Mouse (Mus musculus): ENCODE results near the gene Lsmem1.

Gene Lsmem1

GRCm38 (mm10) chr12:40199302-40199701 lies at the start of gene Lsmem1:
Gene Lsmem1 (minus strand): TSS chr12:40199490.
- H3K9me3 ChIP-seq (ENCODE audit: low read length): no peaks in the 10 kb centered on the region
- H3K27me3 ChIP-seq (ENCODE audit: insufficient read depth, low read length): no peaks in the 10 kb centered on the region
- TF ChIP-seq NANOG (IDR thresholded peaks at IDR 0.05; ENCODE audit: borderline replicate concordance, low read length) (no peak), CTCF (conservative IDR thresholded peaks at IDR 0.05; ENCODE audit: low read length) (no peak), POU5F1 (IDR thresholded peaks at IDR 0.05; ENCODE audit: borderline replicate concordance, low read length) (no peak)
- H3K36me3 ChIP-seq (ENCODE audit: insufficient read depth, low read length): peaks cover 47% of the 10 kb centered on the region
- peaks cover 3% of the 10 kb centered on the region; the same call in 1 of the 2 replicates for H3K4me1 ChIP-seq (replicated peaks; ENCODE audit: low read depth, low read length)
- no peak within 1 kb of the TSS for H3K4me3 ChIP-seq (replicated peaks; ENCODE audit: low read length)

GRCm38 (mm10) chr12:40248454-40249180 lies 49.3 kb upstream of the Lsmem1 start, which contains the start of gene Ifrd1:
Gene Ifrd1 (minus strand): TSS chr12:40248504.
- Histone ChIP-seq H3K4me1 (replicated peaks; ENCODE audit: low read depth, low read length) (peaks cover 35% of the 10 kb centered on the region), H3K9me3 (ENCODE audit: low read length) (0 out of 2 replicates have a peak, but pooled peaks cover 9% of the 10 kb centered on the region), H3K27me3 (ENCODE audit: insufficient read depth, low read length) (no peaks in the 10 kb centered on the region), H3K36me3 (ENCODE audit: insufficient read depth, low read length) (no peaks in the 10 kb centered on the region), H3K4me3 (replicated peaks; ENCODE audit: low read length) (no peak within 1 kb of the TSS)
- TF ChIP-seq POU5F1 (IDR thresholded peaks at IDR 0.05; ENCODE audit: borderline replicate concordance, low read length) (no peak), CTCF (conservative IDR thresholded peaks at IDR 0.05; ENCODE audit: low read length) (no peak), NANOG (IDR thresholded peaks at IDR 0.05; ENCODE audit: borderline replicate concordance, low read length) (no peak)

GRCm38 (mm10) chr12:40247976-40248375 lies 48.7 kb upstream of the Lsmem1 start:
- H3K9me3 ChIP-seq (ENCODE audit: low read length): 0 out of 2 replicates have a peak, but pooled peaks cover 9% of the 10 kb centered on the region
- TF ChIP-seq NANOG (IDR thresholded peaks at IDR 0.05; ENCODE audit: borderline replicate concordance, low read length): no peak
- H3K4me1 ChIP-seq (replicated peaks; ENCODE audit: low read depth, low read length): peaks cover 36% of the 10 kb centered on the region
- H3K36me3 ChIP-seq (ENCODE audit: insufficient read depth, low read length): no peaks in the 10 kb centered on the region
- H3K4me3 ChIP-seq (replicated peaks; ENCODE audit: low read length): no peak overlapping the region
- H3K27me3 ChIP-seq (ENCODE audit: insufficient read depth, low read length): no peaks in the 10 kb centered on the region

- Histone ChIP-seq H3K4me3 (replicated peaks; ENCODE audit: low read length) (no peak overlapping the region), H3K27me3 (ENCODE audit: insufficient read depth, low read length) (no peaks in the 10 kb centered on the region), H3K36me3 (ENCODE audit: insufficient read depth, low read length) (no peaks in the 10 kb centered on the region), H3K4me1 (replicated peaks; ENCODE audit: low read depth, low read length) (peaks cover 36% of the 10 kb centered on the region), H3K9me3 (ENCODE audit: low read length) (0 out of 2 replicates have a peak, but pooled peaks cover 9% of the 10 kb centered on the region)
- TF ChIP-seq POU5F1 (IDR thresholded peaks at IDR 0.05; ENCODE audit: borderline replicate concordance, low read length) (no peak), NANOG (IDR thresholded peaks at IDR 0.05; ENCODE audit: borderline replicate concordance, low read length) (no peak), CTCF (conservative IDR thresholded peaks at IDR 0.05; ENCODE audit: low read length) (no peak)
These were observed 48.1 kb upstream of the Lsmem1 start for GRCm38 (mm10) chr12:40247384-40247783.

GRCm38 (mm10) chr12:40245434-40245970 lies 46.2 kb upstream of the Lsmem1 start:
- no peak overlapping the region for H3K4me3 ChIP-seq (replicated peaks; ENCODE audit: low read length)
- no peaks in the 10 kb centered on the region for H3K27me3 ChIP-seq (ENCODE audit: insufficient read depth, low read length)
- H3K9me3 ChIP-seq (ENCODE audit: low read length): 0 out of 2 replicates have a peak, but pooled peaks cover 9% of the 10 kb centered on the region
- H3K36me3 ChIP-seq (ENCODE audit: insufficient read depth, low read length): no peaks in the 10 kb centered on the region
- TF ChIP-seq NANOG (IDR thresholded peaks at IDR 0.05; ENCODE audit: borderline replicate concordance, low read length) (no peak), POU5F1 (IDR thresholded peaks at IDR 0.05; ENCODE audit: borderline replicate concordance, low read length) (no peak), CTCF (conservative IDR thresholded peaks at IDR 0.05; ENCODE audit: low read length) (no peak)
- peaks cover 31% of the 10 kb centered on the region for H3K4me1 ChIP-seq (replicated peaks; ENCODE audit: low read depth, low read length)

GRCm38 (mm10) chr12:40244926-40245325 lies 45.6 kb upstream of the Lsmem1 start:
- H3K36me3 ChIP-seq (ENCODE audit: insufficient read depth, low read length): no peaks in the 10 kb centered on the region
- H3K4me1 ChIP-seq (replicated peaks; ENCODE audit: low read depth, low read length): peaks cover 31% of the 10 kb centered on the region
- H3K9me3 ChIP-seq (ENCODE audit: low read length): 0 out of 2 replicates have a peak, but pooled peaks cover 9% of the 10 kb centered on the region
- H3K27me3 ChIP-seq (ENCODE audit: insufficient read depth, low read length): no peaks in the 10 kb centered on the region
- no peak overlapping the region for H3K4me3 ChIP-seq (replicated peaks; ENCODE audit: low read length)
- TF ChIP-seq NANOG (IDR thresholded peaks at IDR 0.05; ENCODE audit: borderline replicate concordance, low read length) (no peak), CTCF (conservative IDR thresholded peaks at IDR 0.05; ENCODE audit: low read length) (no peak), POU5F1 (IDR thresholded peaks at IDR 0.05; ENCODE audit: borderline replicate concordance, low read length) (no peak)

GRCm38 (mm10) chr12:40243821-40244221 lies 44.5 kb upstream of the Lsmem1 start:
- H3K4me3 ChIP-seq (replicated peaks; ENCODE audit: low read length): no peak overlapping the region

GRCm38 (mm10) chr12:40243241-40243640 lies 44.0 kb upstream of the Lsmem1 start:
- Histone ChIP-seq H3K4me3 (replicated peaks; ENCODE audit: low read length) (no peak overlapping the region), H3K27me3 (ENCODE audit: insufficient read depth, low read length) (no peaks in the 10 kb centered on the region), H3K4me1 (replicated peaks; ENCODE audit: low read depth, low read length) (peaks cover 21% of the 10 kb centered on the region), H3K36me3 (ENCODE audit: insufficient read depth, low read length) (no peaks in the 10 kb centered on the region), H3K9me3 (ENCODE audit: low read length) (0 out of 2 replicates have a peak, but pooled peaks cover 9% of the 10 kb centered on the region)
- TF ChIP-seq NANOG (IDR thresholded peaks at IDR 0.05; ENCODE audit: borderline replicate concordance, low read length) (no peak), POU5F1 (IDR thresholded peaks at IDR 0.05; ENCODE audit: borderline replicate concordance, low read length) (no peak), CTCF (conservative IDR thresholded peaks at IDR 0.05; ENCODE audit: low read length) (no peak)

More at GRCm38 (mm10) chr12:40243821-40244221, 44.5 kb upstream of the Lsmem1 start:
- TF ChIP-seq CTCF (conservative IDR thresholded peaks at IDR 0.05; ENCODE audit: low read length) (no peak), NANOG (IDR thresholded peaks at IDR 0.05; ENCODE audit: borderline replicate concordance, low read length) (no peak), POU5F1 (IDR thresholded peaks at IDR 0.05; ENCODE audit: borderline replicate concordance, low read length) (no peak)
- Histone ChIP-seq H3K36me3 (ENCODE audit: insufficient read depth, low read length) (no peaks in the 10 kb centered on the region), H3K4me1 (replicated peaks; ENCODE audit: low read depth, low read length) (peaks cover 27% of the 10 kb centered on the region), H3K27me3 (ENCODE audit: insufficient read depth, low read length) (no peaks in the 10 kb centered on the region), H3K9me3 (ENCODE audit: low read length) (0 out of 2 replicates have a peak, but pooled peaks cover 9% of the 10 kb centered on the region)
